Mouse (Mus musculus) liver, embryonic 15.5 days (tissue): ENCODE results near the gene Trmt5. TPM values are rescaled to one million over a fixed set of nuclear protein-coding genes. Genes with fewer than 3 reads are reported as not detected.
A peak's percentile ranks its signal among the peaks of the same experiment; 100 is the strongest.

Experiments
- ATAC-seq: fragments of 200-750 bp; cut with Nextera tagmentation; 2 replicates; pipeline ENCODE4 v1.8.0; 2017; ENCODE audit warnings: moderate number of reproducible peaks, mild to moderate bottlenecking, moderate library complexity; ENCODE audit not compliant: insufficient read depth
- H3K27ac ChIP-seq: fragments of 300-500 bp; sonication (generic); replicated peaks from 2 replicates; pipeline ENCODE4 v1.5.1; 2015; ENCODE audit warnings: mild to moderate bottlenecking, inconsistent platforms
- H3K27me3 ChIP-seq: fragments of 300-500 bp; sonication (generic); 2 replicates; pipeline ENCODE4 v1.6.1; 2015; ENCODE audit warnings: mild to moderate bottlenecking, inconsistent platforms
- H3K36me3 ChIP-seq: fragments of 300-500 bp; sonication (generic); replicated peaks from 2 replicates; pipeline ENCODE4 v1.6.1; 2015; ENCODE audit warnings: moderate library complexity, mild to moderate bottlenecking, inconsistent platforms
- H3K4me1 ChIP-seq: fragments of 300-500 bp; sonication (generic); replicated peaks from 2 replicates; pipeline ENCODE4 v1.6.1; 2015; ENCODE audit warnings: inconsistent platforms
- H3K4me2 ChIP-seq: fragments of 300-500 bp; sonication (generic); 2 replicates; pipeline ENCODE4 v1.6.1; 2015; ENCODE audit warnings: moderate library complexity, mild to moderate bottlenecking, inconsistent platforms
- H3K4me3 ChIP-seq: fragments of 300-500 bp; sonication (generic); replicated peaks from 2 replicates; pipeline ENCODE4 v1.5.1; 2015; ENCODE audit warnings: mild to moderate bottlenecking, inconsistent platforms
- H3K9ac ChIP-seq: fragments of 300-500 bp; sonication (generic); 2 replicates; pipeline ENCODE4 v1.6.1; 2015; ENCODE audit warnings: moderate library complexity, mild to moderate bottlenecking, inconsistent platforms
- H3K9me3 ChIP-seq: fragments of 300-500 bp; sonication (generic); replicated peaks from 2 replicates; pipeline ENCODE4 v1.6.1; 2016; ENCODE audit warnings: inconsistent platforms
- WGBS: fragments of 180-500 bp; shearing (Covaris S2); methylation state at CpG from one replicate; pipeline ENCODE4 v1.1.7; 2015; ENCODE audit warnings: mixed read lengths; ENCODE audit not compliant: insufficient replicate concordance; 5-methylcytosine and 5-hydroxymethylcytosine counted together
- polyA plus RNA-seq: library from polyadenylated mRNA; unstranded; fragments of >200 nt; fragmentation: Nextera tagmentation; extraction: Ambion mirVana; gene quantifications from 2 replicates; pipeline ENCODE4 v1.2.1, GENCODE M21; 2015

The Trmt5 gene
- 6.3 and 6.4 TPM in 2 replicates for polyA plus RNA-seq

- WGBS, result under 1% methylated on average over 53 of the region's 53 CpGs
- H3K4me3 ChIP-seq, result peak within 1 kb of the TSS; percentile 77
- H3K4me2 ChIP-seq, result peak within 1 kb of the TSS; percentile 79
- peak within 1 kb of the TSS; percentile 45; the same call in 1 of the 2 replicates for H3K27ac ChIP-seq
- H3K36me3 ChIP-seq, result peaks cover 16% of the 10 kb centered on the region
- no peaks in the 10 kb centered on the region for H3K9me3 ChIP-seq
- peak; percentile 94 for ATAC-seq
- peak within 1 kb of the TSS; percentile 66 for H3K9ac ChIP-seq
- H3K4me1 ChIP-seq, result peaks cover 21% of the 10 kb centered on the region
- no peaks in the 10 kb centered on the region for H3K27me3 ChIP-seq
Measured at GRCm38 (mm10) chr12:73286287-73287092, at the start of gene Trmt5, which contains the start of gene Slc38a6. Gene Trmt5, minus strand, starts transcription at chr12:73286710. Gene Slc38a6, plus strand, starts transcription at chr12:73286779.

GRCm38 (mm10) chr12:73334051-73334551 is 47.6 kb upstream of the Trmt5 start:
- Histone ChIP-seq H3K36me3 (no peaks in the 10 kb centered on the region), H3K27ac (no peak overlapping the region), H3K4me2 (no peak overlapping the region), H3K9ac (no peak overlapping the region), H3K4me1 (no peaks in the 10 kb centered on the region), H3K27me3 (no peaks in the 10 kb centered on the region), H3K4me3 (no peak overlapping the region), H3K9me3 (no peaks in the 10 kb centered on the region)
- ATAC-seq, result no peak
- WGBS, result 59% methylated on average over 8 of the region's 8 CpGs

GRCm38 (mm10) chr12:73332701-73333100 is 46.2 kb upstream of the Trmt5 start:
- Histone ChIP-seq H3K36me3 (no peaks in the 10 kb centered on the region), H3K4me2 (no peak overlapping the region), H3K27me3 (no peaks in the 10 kb centered on the region), H3K4me1 (no peaks in the 10 kb centered on the region), H3K27ac (no peak overlapping the region), H3K9me3 (no peaks in the 10 kb centered on the region), H3K9ac (no peak overlapping the region), H3K4me3 (no peak overlapping the region)
- 64% methylated on average over 4 of the region's 4 CpGs for WGBS
- no peak for ATAC-seq

GRCm38 (mm10) chr12:73330236-73330635 is 43.7 kb upstream of the Trmt5 start:
- Histone ChIP-seq H3K27ac (no peak overlapping the region), H3K9ac (no peak overlapping the region), H3K9me3 (no peaks in the 10 kb centered on the region), H3K4me3 (no peak overlapping the region), H3K4me2 (no peak overlapping the region), H3K27me3 (no peaks in the 10 kb centered on the region), H3K36me3 (no peaks in the 10 kb centered on the region), H3K4me1 (no peaks in the 10 kb centered on the region; the same call in 1 of the 2 replicates)
- WGBS, result 70% methylated on average over 7 of the region's 7 CpGs
- no peak for ATAC-seq

GRCm38 (mm10) chr12:73328448-73329167 is 42.1 kb upstream of the Trmt5 start:
- Histone ChIP-seq H3K27me3 (no peaks in the 10 kb centered on the region), H3K4me3 (no peak overlapping the region), H3K36me3 (no peaks in the 10 kb centered on the region), H3K27ac (no peak overlapping the region), H3K9me3 (no peaks in the 10 kb centered on the region), H3K9ac (no peak overlapping the region), H3K4me1 (no peaks in the 10 kb centered on the region; the same call in 1 of the 2 replicates), H3K4me2 (no peak overlapping the region)
- WGBS, result 50% methylated on average over 4 of the region's 4 CpGs
- no peak for ATAC-seq

- ATAC-seq, result no peak
- no peak overlapping the region for H3K27ac ChIP-seq
- H3K4me1 ChIP-seq, result no peaks in the 10 kb centered on the region; the same call in 1 of the 2 replicates
- no peak overlapping the region for H3K9ac ChIP-seq
- no peaks in the 10 kb centered on the region for H3K9me3 ChIP-seq
- 63% methylated on average over 3 of the region's 3 CpGs for WGBS
- no peak overlapping the region for H3K4me2 ChIP-seq
- H3K4me3 ChIP-seq, result no peak overlapping the region
- H3K27me3 ChIP-seq, result no peaks in the 10 kb centered on the region
- no peaks in the 10 kb centered on the region for H3K36me3 ChIP-seq
Measured at GRCm38 (mm10) chr12:73327381-73327780, 40.9 kb upstream of the Trmt5 start.

- Histone ChIP-seq H3K36me3 (no peaks in the 10 kb centered on the region), H3K27ac (no peak overlapping the region), H3K4me2 (no peak overlapping the region), H3K4me3 (no peak overlapping the region), H3K4me1 (no peaks in the 10 kb centered on the region; the same call in 1 of the 2 replicates), H3K27me3 (no peaks in the 10 kb centered on the region), H3K9ac (no peak overlapping the region), H3K9me3 (no peaks in the 10 kb centered on the region)
- no peak for ATAC-seq
- 19% methylated on average over 4 of the region's 4 CpGs for WGBS
Measured at GRCm38 (mm10) chr12:73325617-73326016, 39.1 kb upstream of the Trmt5 start.

GRCm38 (mm10) chr12:73325181-73325580 is 38.7 kb upstream of the Trmt5 start:
- Histone ChIP-seq H3K27ac (no peak overlapping the region), H3K9me3 (no peaks in the 10 kb centered on the region), H3K4me2 (no peak overlapping the region), H3K27me3 (no peaks in the 10 kb centered on the region), H3K9ac (no peak overlapping the region), H3K4me1 (no peaks in the 10 kb centered on the region; the same call in 1 of the 2 replicates), H3K36me3 (no peaks in the 10 kb centered on the region), H3K4me3 (no peak overlapping the region)
- WGBS, result 18% methylated on average over 2 of the region's 2 CpGs
- no peak for ATAC-seq

- Histone ChIP-seq H3K27me3 (no peaks in the 10 kb centered on the region), H3K27ac (no peak overlapping the region), H3K9me3 (no peaks in the 10 kb centered on the region), H3K36me3 (no peaks in the 10 kb centered on the region), H3K4me2 (no peak overlapping the region), H3K4me3 (no peak overlapping the region), H3K4me1 (no peaks in the 10 kb centered on the region; the same call in 1 of the 2 replicates), H3K9ac (no peak overlapping the region)
- ATAC-seq, result no peak
- WGBS, result 48% methylated on average over 1 of the region's 1 CpGs
Measured at GRCm38 (mm10) chr12:73324742-73325141, 38.2 kb upstream of the Trmt5 start.

GRCm38 (mm10) chr12:73324180-73324586 is 37.7 kb upstream of the Trmt5 start:
- Histone ChIP-seq H3K4me1 (no peaks in the 10 kb centered on the region; the same call in 1 of the 2 replicates), H3K36me3 (no peaks in the 10 kb centered on the region), H3K27ac (no peak overlapping the region), H3K9ac (no peak overlapping the region), H3K4me2 (no peak overlapping the region), H3K9me3 (no peaks in the 10 kb centered on the region), H3K27me3 (no peaks in the 10 kb centered on the region), H3K4me3 (no peak overlapping the region)
- no peak for ATAC-seq
- WGBS, result 68% methylated on average over 8 of the region's 8 CpGs
